Mouse (Mus musculus) ovary, postnatal 14 days (tissue): ENCODE measurements around the gene Ctag2.

Experiments used
- DNase-seq: peaks from one replicate; pipeline ENCODE4 v3.0.0; 2022; ENCODE audit warnings: low spot score

Ctag2 gene

GRCm38 (mm10) chrX:65047344-65047743, at the start of gene Ctag2:
TSS of gene Ctag2 (plus strand) at chrX:65047644.
- DNase-seq, result no peak
